Mouse (Mus musculus) thymus, postnatal 0 days (tissue): ENCODE results near the gene Psmb10. TPM values are rescaled to one million over a fixed set of nuclear protein-coding genes. Genes with fewer than 3 reads are reported as not detected.

Experiments used
- microRNA-seq: library from miRNA; unstranded; fragments of <30 nt; microRNA quantifications from one replicate; pipeline ENCODE4, GENCODE M21; 2016; ENCODE audit warnings: borderline number of aligned reads
- polyA plus RNA-seq: library from polyadenylated mRNA; unstranded; fragments of >200 nt; fragmentation: Nextera tagmentation; extraction: Ambion mirVana; gene quantifications from 2 replicates; pipeline ENCODE4 v1.2.1, GENCODE M21; 2015

The Psmb10 gene
- polyA plus RNA-seq, 1 experiment from 2014 or later, result 385 TPM

Small RNA genes lying within 50 kb of the gene (microRNA-seq; reads per million reads assigned to microRNA genes)
- gene Mir7074, result not detected

Other genes starting within 250 kb of the Psmb10 start
- 66.7 and 72.9 TPM in 2 replicates for gene Acd, start 237.3 kb downstream of the Psmb10 start, polyA plus RNA-seq
- gene Pard6a, start 237.3 kb downstream of the Psmb10 start, polyA plus RNA-seq, result 20.5 and 22.4 TPM in 2 replicates
- gene 4933405L10Rik, start 230.8 kb downstream of the Psmb10 start, polyA plus RNA-seq, result 0.12 TPM in 1 of 2 replicates, not detected in the other
- 28.7 and 29.4 TPM in 2 replicates for gene Enkd1, start 230.2 kb downstream of the Psmb10 start, polyA plus RNA-seq
- gene Gfod2, start 179.8 kb downstream of the Psmb10 start, polyA plus RNA-seq, result 9.0 and 11.3 TPM in 2 replicates
- gene Ranbp10, start 111.1 kb downstream of the Psmb10 start, polyA plus RNA-seq, result 8.4 and 9.9 TPM in 2 replicates
- 0.10 and 0.18 TPM in 2 replicates for gene Tsnaxip1, start 110.7 kb downstream of the Psmb10 start, polyA plus RNA-seq
- gene Cenpt, start 85.2 kb downstream of the Psmb10 start, polyA plus RNA-seq, result 25.1 and 28.2 TPM in 2 replicates
- 55.4 and 56.2 TPM in 2 replicates for gene Thap11, start 83.3 kb downstream of the Psmb10 start, polyA plus RNA-seq
- 169 and 192 TPM in 2 replicates for gene Nutf2, start 77.9 kb downstream of the Psmb10 start, polyA plus RNA-seq
- 35.6 and 39.0 TPM in 2 replicates for gene Edc4, start 57.6 kb downstream of the Psmb10 start, polyA plus RNA-seq
- gene Nrn1l, start 44.9 kb downstream of the Psmb10 start, polyA plus RNA-seq, result 0.56 and 0.68 TPM in 2 replicates
- 18.4 and 21.6 TPM in 2 replicates for gene Pskh1, start 38.0 kb downstream of the Psmb10 start, polyA plus RNA-seq
- gene Ctrl, start 4.6 kb downstream of the Psmb10 start, polyA plus RNA-seq, result 0.99 TPM in 2 replicates
- 0.40 and 0.62 TPM in 2 replicates for gene Lcat, start 4.9 kb upstream of the Psmb10 start, polyA plus RNA-seq
- gene Slc12a4, start 27.7 kb upstream of the Psmb10 start, polyA plus RNA-seq, result 17.5 and 18.6 TPM in 2 replicates
- gene Dpep3, start 41.0 kb upstream of the Psmb10 start, polyA plus RNA-seq, result not detected in 2 replicates
- 25.6 TPM in 2 replicates for gene Dus2, start 52.9 kb upstream of the Psmb10 start, polyA plus RNA-seq
- gene Dpep2nb, start 67.5 kb upstream of the Psmb10 start, polyA plus RNA-seq, result 0.20 TPM in 1 of 2 replicates, not detected in the other
- 21.3 and 21.7 TPM in 2 replicates for gene Ddx28, start 73.4 kb upstream of the Psmb10 start, polyA plus RNA-seq
- gene Nfatc3, start 120.4 kb upstream of the Psmb10 start, polyA plus RNA-seq, result 19.7 and 26.6 TPM in 2 replicates
- 8.8 and 9.6 TPM in 2 replicates for gene Esrp2, start 198.5 kb upstream of the Psmb10 start, polyA plus RNA-seq
- 11.0 and 11.7 TPM in 2 replicates for gene Pla2g15, start 212.0 kb upstream of the Psmb10 start, polyA plus RNA-seq
- gene Slc7a6, start 230.4 kb upstream of the Psmb10 start, polyA plus RNA-seq, result 86.2 and 87.1 TPM in 2 replicates